ENCODE assay signal across 8 mouse cellular contexts in the genomic region with DNA sequence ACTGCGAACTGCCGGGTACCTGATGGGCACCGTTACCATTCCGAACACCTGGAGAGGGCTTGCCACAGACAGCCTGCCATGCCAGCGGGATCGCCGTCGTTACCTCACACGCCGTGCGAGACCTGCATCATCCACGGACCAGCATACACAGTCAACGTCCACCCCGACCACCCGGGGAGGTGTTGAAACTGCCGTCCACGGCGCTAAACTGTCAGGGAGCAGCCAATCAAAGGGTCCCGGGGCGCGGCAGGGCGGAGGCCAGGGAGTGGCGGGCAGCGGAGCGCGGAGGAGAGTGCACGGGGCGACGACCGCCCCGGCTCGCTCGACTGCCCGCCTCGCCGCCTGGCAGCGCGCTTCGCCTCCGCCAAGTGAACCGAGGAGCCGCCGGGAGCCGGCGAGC. TPM values are rescaled to one million over a fixed set of nuclear protein-coding genes. Genes with fewer than 3 reads are reported as not detected.
DNase-seq lines count a peak whose midpoint lies in the region; ATAC-seq lines count a peak whose summit lies in the region.

No protein-coding gene starts in this region.

- no peaks in the 10 kb centered on the region for H3K9me3 ChIP-seq in hindbrain, embryonic 16.5 days (ENCODE audit: control insufficient read depth, low read length)
- no peaks in the 10 kb centered on the region for H3K9me3 ChIP-seq in limb, embryonic 13.5 days
- H3K9me3 ChIP-seq in midbrain, embryonic 13.5 days = no peaks in the 10 kb centered on the region

- H3K4me1 ChIP-seq in hindbrain, embryonic 16.5 days (ENCODE audit: control insufficient read depth, insufficient read depth, low read depth, low read length) = peaks cover 14% of the 10 kb centered on the region
- peaks cover 18% of the 10 kb centered on the region for H3K4me1 ChIP-seq in limb, embryonic 13.5 days
- H3K4me1 ChIP-seq in midbrain, embryonic 13.5 days (replicated peaks) = peaks cover 23% of the 10 kb centered on the region

- WGBS in hindbrain, embryonic 16.5 days = under 1% methylated on average over 24 of the region's 45 CpGs
- under 1% methylated on average over 45 of the region's 45 CpGs for WGBS in limb, embryonic 13.5 days
- under 1% methylated on average over 43 of the region's 45 CpGs for WGBS in midbrain, embryonic 13.5 days

- peak overlapping the region; percentile 82 for H3K4me3 ChIP-seq in hindbrain, embryonic 16.5 days (ENCODE audit: low read length)
- peak overlapping the region; percentile 70 for H3K4me3 ChIP-seq in limb, embryonic 13.5 days
- peak overlapping the region; percentile 79 for H3K4me3 ChIP-seq in midbrain, embryonic 13.5 days (replicated peaks)

- ATAC-seq in common myeloid progenitor, adult 5-6 weeks (replicated peaks; ENCODE audit: low read depth, poor library complexity, severe bottlenecking) = peak; percentile 74
- ATAC-seq in hindbrain, embryonic 16.5 days = peak; percentile 65
- ATAC-seq in limb, embryonic 13.5 days (ENCODE audit: low FRiP score, low read depth) = peak; percentile 70
- peak; percentile 84 for ATAC-seq in midbrain, embryonic 13.5 days

- H3K4me2 ChIP-seq in hindbrain, embryonic 16.5 days (ENCODE audit: low read length) = peak overlapping the region; percentile 80
- H3K4me2 ChIP-seq in limb, embryonic 13.5 days (replicated peaks) = peak overlapping the region; percentile 92
- peak overlapping the region; percentile 92 for H3K4me2 ChIP-seq in midbrain, embryonic 13.5 days (replicated peaks)

- H3K27me3 ChIP-seq in hindbrain, embryonic 16.5 days (replicated peaks; ENCODE audit: control insufficient read depth, insufficient read depth, low read length) = no peaks in the 10 kb centered on the region
- peaks cover 8% of the 10 kb centered on the region for H3K27me3 ChIP-seq in limb, embryonic 13.5 days
- H3K27me3 ChIP-seq in midbrain, embryonic 13.5 days = no peaks in the 10 kb centered on the region

- DNase-seq in layer of hippocampus, adult 11-12 months (ENCODE audit: low spot score) = peak; percentile 43
- DNase-seq in layer of hippocampus, adult 9-10 months (ENCODE audit: low spot score) = no peak
- DNase-seq in gastrocnemius, adult 8-10 months (ENCODE audit: low spot score in 2 of 2) = peak; percentile 8 to 21
- peak; percentile 54 to 65 for DNase-seq in spleen, adult 18-20 months

- H3K27ac ChIP-seq in hindbrain, embryonic 16.5 days (ENCODE audit: low read depth, low read length) = peak overlapping the region; percentile 84
- peak overlapping the region; percentile 58; the same call in 1 of the 2 replicates for H3K27ac ChIP-seq in limb, embryonic 13.5 days
- H3K27ac ChIP-seq in midbrain, embryonic 13.5 days = peak overlapping the region; percentile 84

- H3K9ac ChIP-seq in hindbrain, embryonic 16.5 days (ENCODE audit: low read depth, low read length) = peak overlapping the region; percentile 89
- peak overlapping the region; percentile 79 for H3K9ac ChIP-seq in limb, embryonic 13.5 days
- H3K9ac ChIP-seq in midbrain, embryonic 13.5 days (replicated peaks) = peak overlapping the region; percentile 85

- no peaks in the 10 kb centered on the region for H3K36me3 ChIP-seq in hindbrain, embryonic 16.5 days (ENCODE audit: control insufficient read depth, insufficient read depth, low read length)
- no peaks in the 10 kb centered on the region for H3K36me3 ChIP-seq in limb, embryonic 13.5 days
- no peaks in the 10 kb centered on the region for H3K36me3 ChIP-seq in midbrain, embryonic 13.5 days

RNA-seq across cellular contexts. Expression of a gene that starts 28.4 kb away (rescaled TPM):
- total RNA-seq in common myeloid progenitor, adult 5-6 weeks (2017) = 56.3 and 72.4 TPM in 2 replicates
- 10 to 100 TPM; 77.0 to 85.2 (median 83.0) TPM for total RNA-seq in gastrocnemius, adult 8-10 months (2022)
- polyA plus RNA-seq in hindbrain, embryonic 16.5 days (2015; fragmentation: Nextera tagmentation; extraction: Ambion mirVana) = 69.0 and 73.3 TPM in 2 replicates
- polyA plus RNA-seq in limb, embryonic 13.5 days (2015; fragmentation: Nextera tagmentation; extraction: Ambion mirVana) = 12.1 and 12.4 TPM in 2 replicates
- 43.7 and 51.6 TPM in 2 replicates for polyA plus RNA-seq in midbrain, embryonic 13.5 days (2015; fragmentation: Nextera tagmentation; extraction: Ambion mirVana)

RNA-seq across cellular contexts. Expression of a gene that starts 28.4 kb away (rescaled TPM):
- 37.3 and 68.3 TPM in 2 replicates for total RNA-seq in common myeloid progenitor, adult 5-6 weeks (2017)
- 10 to 100 TPM; 29.0 to 38.6 (median 35.3) TPM for total RNA-seq in gastrocnemius, adult 8-10 months (2022)
- polyA plus RNA-seq in hindbrain, embryonic 16.5 days (2015; fragmentation: Nextera tagmentation; extraction: Ambion mirVana) = 118 and 127 TPM in 2 replicates
- 116 and 120 TPM in 2 replicates for polyA plus RNA-seq in limb, embryonic 13.5 days (2015; fragmentation: Nextera tagmentation; extraction: Ambion mirVana)
- 154 and 164 TPM in 2 replicates for polyA plus RNA-seq in midbrain, embryonic 13.5 days (2015; fragmentation: Nextera tagmentation; extraction: Ambion mirVana)
